In the genomic region with DNA sequence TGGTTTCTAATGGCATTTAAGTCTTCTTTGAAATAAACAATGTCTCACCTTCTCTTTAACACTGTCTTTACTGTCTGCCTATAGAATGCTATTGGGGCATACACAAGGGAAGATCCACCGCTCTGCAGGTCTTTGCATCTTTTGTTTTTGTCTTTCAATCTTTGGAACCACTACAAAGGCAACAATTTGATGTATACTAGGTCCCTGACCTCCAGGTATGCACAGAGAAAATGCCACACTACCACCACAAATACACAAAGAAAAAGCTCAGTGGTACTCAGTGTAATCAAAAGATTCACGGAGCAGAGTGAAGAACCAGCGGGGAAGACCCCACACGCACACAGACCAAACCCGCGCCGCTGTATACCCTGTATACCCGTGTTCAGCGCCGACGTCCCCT, we compare ENCODE assay signal across 16 mouse cellular contexts. TPM values are rescaled to one million over a fixed set of nuclear protein-coding genes. Genes with fewer than 3 reads are reported as not detected.
"Had no signal": no experiment of that assay in that cellular context is flagged by ENCODE, and none has a peak within 500 bp of the region (broad histone marks: within the 10 kb centered on the region; RNA-seq: fewer than 3 reads in every experiment).

Gm20379 (plus strand) TSS at position 301 of the 400 bp plus-strand sequence.

- DNase-seq: retina, postnatal 1 day; right cerebral cortex, adult 18-20 months; right cerebral cortex, postnatal 14 days; right cerebral cortex, postnatal 25 days; right cerebral cortex, postnatal 4 days; spleen, adult 18-20 months; thymus, adult 18-20 months; thymus, adult 2 months; thymus, postnatal 14 days; thymus, postnatal 25 days; thymus, postnatal 36 days; thymus, postnatal 4 days had no signal

RNA-seq across cellular contexts. Expression of gene Gm20379, which starts in this region (rescaled TPM):
- polyA plus RNA-seq: small intestine, adult 2 months; spleen, adult 2 months; testis, adult 2 months; thymus, adult 2 months; urinary bladder, adult 2 months had no signal
